Mouse (Mus musculus): ENCODE results near the gene Gnrhr. TPM values are rescaled to one million over a fixed set of nuclear protein-coding genes. Genes with fewer than 3 reads are reported as not detected.

Gnrhr gene
- 0.46 TPM for polyA plus RNA-seq (2014; fragmentation: Illumina TruSeq; extraction: RNeasy Lipid Tissue Mini Kit (QIAGEN cat#74804); ENCODE audit: low read depth, low replicate concordance)

GRCm38 (mm10) chr5:86197801-86198200 lies at the start of gene Gnrhr:
TSS of gene Gnrhr (minus strand) at chr5:86197901.

GRCm38 (mm10) chr5:86172449-86173161 lies 25.1 kb downstream of the Gnrhr start, which contains the start of gene Uba6:
TSS of gene Uba6 (minus strand) at chr5:86172803.

Other genes with a start within 250 kb of the Gnrhr start
- 69.7 TPM for gene Cenpc1, start 132.3 kb downstream of the Gnrhr start, polyA plus RNA-seq (2014; fragmentation: Illumina TruSeq; extraction: RNeasy Lipid Tissue Mini Kit (QIAGEN cat#74804); ENCODE audit: low read depth, low replicate concordance)
- 1.5 TPM for gene Stap1, start 126.2 kb downstream of the Gnrhr start, polyA plus RNA-seq (2014; fragmentation: Illumina TruSeq; extraction: RNeasy Lipid Tissue Mini Kit (QIAGEN cat#74804); ENCODE audit: low read depth, low replicate concordance)
- gene Uba6, start 25.1 kb downstream of the Gnrhr start, polyA plus RNA-seq (2014; fragmentation: Illumina TruSeq; extraction: RNeasy Lipid Tissue Mini Kit (QIAGEN cat#74804); ENCODE audit: low read depth, low replicate concordance) = 45.4 TPM
- gene Tmprss11c, start 91.4 kb upstream of the Gnrhr start, polyA plus RNA-seq (2014; fragmentation: Illumina TruSeq; extraction: RNeasy Lipid Tissue Mini Kit (QIAGEN cat#74804); ENCODE audit: low read depth, low replicate concordance) = not detected
- gene Tmprss11d, start 175.5 kb upstream of the Gnrhr start, polyA plus RNA-seq (2014; fragmentation: Illumina TruSeq; extraction: RNeasy Lipid Tissue Mini Kit (QIAGEN cat#74804); ENCODE audit: low read depth, low replicate concordance) = 0.14 TPM

All from testis, adult 10 weeks (tissue).